Mouse (Mus musculus) G1E (cell line): ENCODE results near the gene Alkbh4. TPM values are rescaled to one million over a fixed set of nuclear protein-coding genes. Genes with fewer than 3 reads are reported as not detected.

Source experiments
- ATAC-seq: 2 replicates; pipeline ENCODE4 v1.8.0; 2016; ENCODE audit warnings: mild to moderate bottlenecking; ENCODE audit not compliant: insufficient number of reproducible peaks, poor library complexity, low FRiP score, severe bottlenecking; ENCODE audit errors: extremely low read depth
- DNase-seq: peaks from one replicate; pipeline ENCODE4 v3.0.0; 2012; ENCODE audit warnings: low spot score
- H3K27me3 ChIP-seq: 2 replicates; pipeline ENCODE4 v1.6.1; 2012; ENCODE audit warnings: mild to moderate bottlenecking, low read length, inconsistent platforms; ENCODE audit not compliant: insufficient read depth
- H3K36me3 ChIP-seq: replicated peaks from 2 replicates; pipeline ENCODE3; 2012; ENCODE audit warnings: mild to moderate bottlenecking, inconsistent platforms
- H3K4me1 ChIP-seq: 2 replicates; pipeline ENCODE4 v1.6.1; 2012; ENCODE audit warnings: low read depth, low read length, inconsistent platforms, mixed read lengths; ENCODE audit not compliant: insufficient read depth
- H3K4me3 ChIP-seq: 2 replicates; pipeline ENCODE4 v1.5.1; 2012; ENCODE audit warnings: low read depth, mild to moderate bottlenecking, inconsistent platforms, low read length, moderate library complexity, mixed read lengths
- H3K9me3 ChIP-seq: replicated peaks from 2 replicates; pipeline ENCODE4 v1.6.1; 2012; ENCODE audit warnings: inconsistent platforms
- CTCF ChIP-seq: IDR thresholded peaks from 2 replicates; pipeline ENCODE4 v1.5.1; 2012; ENCODE audit warnings: low read depth, low read length, inconsistent platforms, mixed read lengths
- GATA1 ChIP-seq: IDR thresholded peaks from 2 replicates; pipeline ENCODE4 v1.6.1; 2012; ENCODE audit warnings: borderline replicate concordance, low read length, inconsistent platforms, mixed read lengths
- GATA2 ChIP-seq: IDR thresholded peaks from 2 replicates; pipeline ENCODE4 v1.6.1; 2012; ENCODE audit warnings: low read depth, low read length, inconsistent platforms, borderline replicate concordance
- POLR2AphosphoS5 ChIP-seq: IDR thresholded peaks from 2 replicates; pipeline ENCODE4 v1.6.1; 2012; ENCODE audit warnings: low read depth, low read length, inconsistent platforms; ENCODE audit not compliant: insufficient replicate concordance
- TAL1 ChIP-seq: conservative IDR thresholded peaks from 2 replicates; pipeline ENCODE4 v1.6.1; 2012; ENCODE audit warnings: low read depth, low read length, inconsistent platforms, mixed read lengths
- polyA plus RNA-seq: library from polyadenylated mRNA; stranded (reverse); fragments of >175 nt; gene quantifications from 2 replicates; pipeline ENCODE4 v1.2.3, GENCODE M21; 2012
- total RNA-seq, 2 experiments: library from RNA; stranded (forward) in 1 of 2; stranded (reverse) in 1 of 2; fragments of 200-1000 nt in 1 of 2; fragments of >200 nt in 1 of 2; fragmentation: Nextera tagmentation in 1 of 2; gene quantifications; 2 replicates each; pipeline ENCODE4 v1.2.3; 2014 to 2017

Gene Alkbh4
- total and polyA plus RNA-seq, 3 experiments: 12.4 to 36.8 (median 24.5) TPM

DNA sequence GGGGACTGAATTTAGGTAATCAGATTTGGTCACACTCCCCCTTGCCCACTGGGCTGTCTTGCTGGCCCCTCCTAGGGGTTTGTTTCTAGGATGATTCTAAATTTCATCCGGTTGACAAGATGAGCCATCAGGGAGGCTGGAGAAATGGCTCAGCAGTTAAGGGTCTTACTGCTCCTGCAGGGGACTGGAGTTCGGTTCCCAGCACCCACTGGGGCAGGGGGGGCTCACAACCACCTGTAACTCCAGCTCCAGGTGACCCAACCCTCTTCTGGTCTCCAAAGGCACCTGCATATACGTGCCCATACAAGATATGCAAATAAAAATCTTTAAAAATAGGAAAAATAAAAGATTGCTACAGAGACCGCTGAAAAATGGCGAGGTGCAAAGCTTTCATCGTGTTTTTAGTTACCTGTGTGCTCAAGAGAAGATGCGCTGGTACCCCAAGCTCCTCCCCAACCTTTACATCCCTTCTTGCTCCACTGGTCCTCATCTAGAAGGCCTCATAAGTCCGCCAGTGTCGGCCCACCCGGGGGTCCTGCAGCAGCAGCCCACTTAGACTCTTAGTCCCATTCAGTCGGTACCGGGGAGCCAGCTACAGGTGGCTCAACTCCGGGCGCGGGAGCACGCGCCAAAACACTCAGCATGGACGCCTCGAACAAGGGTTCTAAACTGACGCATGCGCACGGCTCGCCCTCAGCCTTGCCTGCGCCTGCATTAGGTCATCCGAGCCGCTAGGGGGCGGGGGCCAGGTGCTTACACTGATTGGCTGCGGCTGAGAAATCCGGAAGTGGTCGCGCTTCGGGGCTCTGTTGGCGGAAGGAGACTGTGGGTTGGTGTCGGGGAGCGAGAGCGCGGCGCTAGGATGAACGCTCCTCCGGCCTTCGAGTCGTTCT is 19.8 kb upstream of the Alkbh4 start, which contains the start of gene Polr2j:
TSS of gene Polr2j (plus strand) at position 741 of the 893 bp plus-strand sequence.
- DNase-seq (peak; percentile 98), ATAC-seq (peak; percentile 93)
- peaks cover 50% of the 10 kb centered on the region for H3K4me1 ChIP-seq
- H3K4me3 ChIP-seq: peak within 1 kb of the TSS; percentile 94
- TF ChIP-seq CTCF (peak; percentile 85), POLR2AphosphoS5 (no peak)
- no peaks in the 10 kb centered on the region for H3K9me3 ChIP-seq
- H3K36me3 ChIP-seq: peaks cover 38% of the 10 kb centered on the region
- peaks cover 15% of the 10 kb centered on the region for H3K27me3 ChIP-seq

DNA sequence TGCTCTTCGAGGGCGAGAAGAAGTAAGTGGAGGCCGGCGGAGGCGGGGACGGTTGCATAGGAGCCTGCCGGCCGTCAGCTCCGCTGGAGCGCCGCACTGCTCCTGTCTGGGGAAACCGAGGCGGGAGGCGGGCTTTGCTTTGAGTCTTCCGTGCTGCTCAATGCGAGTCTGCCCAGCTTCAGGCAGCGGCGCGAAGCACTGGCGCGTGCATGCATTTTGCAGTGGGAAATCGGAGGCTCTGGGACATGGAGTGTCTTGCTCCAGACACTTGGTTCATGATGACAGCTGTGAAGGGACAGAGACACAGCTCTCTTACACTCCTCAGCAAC is 19.2 kb upstream of the Alkbh4 start:
- peaks cover 44% of the 10 kb centered on the region for H3K36me3 ChIP-seq
- peak overlapping the region; percentile 94 for H3K4me3 ChIP-seq
- peaks cover 55% of the 10 kb centered on the region for H3K4me1 ChIP-seq
- H3K9me3 ChIP-seq: no peaks in the 10 kb centered on the region
- no peak for TF ChIP-seq GATA1
- TF ChIP-seq GATA2: no peak
- TF ChIP-seq TAL1: no peak
- TF ChIP-seq POLR2AphosphoS5: no peak
- TF ChIP-seq CTCF: no peak
- peaks cover 10% of the 10 kb centered on the region; the same call in 1 of the 2 replicates for H3K27me3 ChIP-seq
- DNase-seq (no peak), ATAC-seq (no peak)

DNA sequence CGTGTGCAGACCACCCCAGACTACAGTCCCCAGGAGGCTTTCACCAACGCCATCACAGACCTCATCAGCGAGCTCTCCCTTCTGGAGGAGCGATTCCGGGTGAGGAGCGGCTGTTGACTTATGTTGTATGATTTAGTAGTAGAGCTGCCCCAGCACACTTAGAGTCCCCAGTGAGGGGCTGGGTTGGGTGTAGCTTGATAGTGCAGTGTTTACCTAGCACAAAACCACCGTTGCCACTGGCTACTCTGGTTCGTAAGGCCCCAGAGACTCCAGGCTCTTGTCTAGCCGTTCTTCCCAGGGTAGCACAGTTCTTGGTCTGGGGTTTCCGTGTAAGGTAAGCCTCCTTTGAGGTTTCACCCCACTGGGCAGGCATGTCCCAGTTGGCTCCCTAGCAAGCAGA is 13.8 kb upstream of the Alkbh4 start:
- DNase-seq: no peak
- no peak for ATAC-seq
- H3K36me3 ChIP-seq: peaks cover 91% of the 10 kb centered on the region
- H3K27me3 ChIP-seq: no peaks in the 10 kb centered on the region
- TF ChIP-seq GATA1 (no peak), CTCF (no peak), POLR2AphosphoS5 (no peak), GATA2 (no peak), TAL1 (no peak)
- H3K9me3 ChIP-seq: no peaks in the 10 kb centered on the region
- no peak overlapping the region for H3K4me3 ChIP-seq
- peaks cover 41% of the 10 kb centered on the region for H3K4me1 ChIP-seq

DNA sequence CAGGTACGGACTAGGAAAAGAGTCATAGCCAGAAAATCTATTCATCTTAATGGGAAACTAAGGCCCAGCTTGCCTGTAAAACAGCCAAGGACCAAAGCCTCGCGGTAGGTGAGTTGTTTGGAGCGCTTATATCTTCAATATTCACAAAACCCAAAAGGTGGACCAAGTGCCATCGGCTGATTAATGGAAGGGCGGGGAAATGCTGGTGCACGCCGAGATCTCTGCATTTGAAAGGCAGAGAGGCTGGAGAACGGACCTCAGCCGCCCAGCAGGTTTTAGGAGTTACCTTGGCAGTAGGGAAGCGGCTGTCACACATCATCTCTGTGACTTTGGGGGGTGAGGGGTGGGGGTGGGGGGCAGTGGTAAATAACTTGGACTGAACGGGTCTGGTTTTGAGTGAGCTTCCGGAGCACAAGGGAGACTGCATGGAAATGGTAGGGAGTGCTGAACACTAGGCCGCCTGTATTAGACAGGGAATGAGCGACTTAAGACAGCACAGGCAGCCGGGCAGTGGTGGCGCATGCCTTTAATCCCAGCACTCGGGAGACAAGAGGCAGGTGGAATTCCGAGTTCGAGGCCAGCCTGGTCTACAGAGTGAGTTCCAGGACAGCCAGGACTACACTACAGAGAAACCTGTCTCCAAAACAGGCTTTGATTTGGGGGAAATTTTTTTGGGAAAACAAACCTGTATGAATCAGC is 495 bp downstream of the Alkbh4 start:
- H3K4me3 ChIP-seq: peak overlapping the region; percentile 86
- TF ChIP-seq GATA2 (no peak), TAL1 (no peak), CTCF (no peak)
- H3K27me3 ChIP-seq: no peaks in the 10 kb centered on the region
- peaks cover 62% of the 10 kb centered on the region for H3K4me1 ChIP-seq
- peak; percentile 11; the same call in 1 of the 2 replicates for ATAC-seq
- DNase-seq: no peak
- H3K36me3 ChIP-seq: peaks cover 75% of the 10 kb centered on the region
- H3K9me3 ChIP-seq: no peaks in the 10 kb centered on the region

DNA sequence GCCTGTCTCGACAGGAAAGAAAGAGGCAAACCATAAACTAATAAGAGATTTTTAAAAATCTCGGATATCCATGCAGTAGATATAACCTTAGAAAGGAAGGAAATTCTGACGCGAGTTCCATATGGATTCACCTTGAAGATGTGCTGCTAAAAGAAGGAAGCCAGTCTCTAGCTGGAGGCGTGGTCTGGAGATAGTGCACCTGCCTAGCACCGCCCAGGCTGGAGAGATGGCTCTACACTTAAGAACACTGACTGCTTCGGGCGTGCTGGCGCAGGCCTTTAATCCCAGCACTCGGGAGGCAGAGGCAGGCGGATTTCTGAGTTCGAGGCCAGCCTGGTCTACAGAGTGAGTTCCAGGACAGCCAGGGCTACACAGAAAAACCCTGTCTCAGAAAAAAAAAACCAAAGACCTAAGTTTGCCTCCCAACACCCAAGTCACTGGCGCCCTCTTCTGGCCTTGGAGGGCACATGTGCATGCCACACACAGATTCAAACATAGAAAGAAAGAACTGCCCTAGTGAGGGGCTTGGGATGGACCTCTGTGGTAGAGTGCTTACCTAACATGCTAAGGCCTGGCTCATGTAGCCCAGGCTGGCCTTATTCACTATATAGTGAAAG is 1.8 kb downstream of the Alkbh4 start:
- Histone ChIP-seq H3K4me3 (peak overlapping the region; percentile 54; the same call in 1 of the 2 replicates), H3K36me3 (peaks cover 75% of the 10 kb centered on the region), H3K9me3 (no peaks in the 10 kb centered on the region), H3K27me3 (no peaks in the 10 kb centered on the region), H3K4me1 (peaks cover 65% of the 10 kb centered on the region)
- DNase-seq (no peak), ATAC-seq (no peak)
- no peak for TF ChIP-seq GATA1
- no peak for TF ChIP-seq GATA2
- peak; percentile 62; the same call in 1 of the 2 replicates for TF ChIP-seq CTCF

DNA sequence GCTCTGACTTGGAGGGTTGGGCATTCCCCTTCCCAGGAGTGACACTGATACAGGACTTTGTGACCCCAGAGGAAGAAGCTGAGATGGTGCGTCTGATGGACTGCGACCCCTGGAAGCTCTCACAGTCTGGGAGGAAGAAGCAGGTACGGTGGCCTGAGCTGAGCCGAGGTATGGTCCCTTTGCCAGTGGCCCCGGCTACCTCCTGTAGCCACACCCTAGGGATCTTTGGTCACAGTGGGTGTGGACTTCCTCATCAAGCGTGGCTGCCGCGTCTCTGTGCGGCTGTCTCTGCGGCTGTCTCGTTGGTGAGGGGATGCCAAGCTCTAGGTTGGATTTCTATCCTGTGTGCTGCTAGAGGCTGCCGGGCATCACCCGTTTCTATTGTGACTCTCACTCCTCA is 3.4 kb downstream of the Alkbh4 start:
- H3K27me3 ChIP-seq: no peaks in the 10 kb centered on the region
- 0 out of 2 replicates have a peak, but pooled peaks cover 4% of the 10 kb centered on the region for H3K9me3 ChIP-seq
- DNase-seq (no peak), ATAC-seq (no peak)
- H3K36me3 ChIP-seq: peaks cover 61% of the 10 kb centered on the region
- H3K4me3 ChIP-seq: no peak overlapping the region; the same call in 1 of the 2 replicates
- no peak for TF ChIP-seq TAL1
- TF ChIP-seq GATA2: no peak
- TF ChIP-seq POLR2AphosphoS5: no peak
- TF ChIP-seq CTCF: no peak
- TF ChIP-seq GATA1: no peak
- peaks cover 64% of the 10 kb centered on the region for H3K4me1 ChIP-seq
